Mouse (Mus musculus) limb, embryonic 11.5 days (tissue): ENCODE measurements around the gene Eef1akmt2. TPM values are rescaled to one million over a fixed set of nuclear protein-coding genes. Genes with fewer than 3 reads are reported as not detected.

Experiments
- ATAC-seq: fragments of 200-750 bp; cut with Nextera tagmentation; 2 replicates; pipeline ENCODE4 v1.8.0; 2017; ENCODE audit warnings: low read depth; ENCODE audit not compliant: insufficient number of reproducible peaks, low FRiP score, low TSS enrichment
- DNase-seq: peaks from one replicate; pipeline ENCODE4 v3.0.0-alpha.2; 2015; ENCODE audit warnings: low spot score
- H3K27ac ChIP-seq: fragments of 300-500 bp; sonication (generic); replicated peaks from 2 replicates; pipeline ENCODE4 v1.5.1; 2014; ENCODE audit warnings: low read depth, mild to moderate bottlenecking, low read length
- H3K27me3 ChIP-seq: fragments of 300-500 bp; sonication (generic); 2 replicates; pipeline ENCODE4 v1.6.1; 2014; ENCODE audit warnings: mild to moderate bottlenecking, low read length, mixed read lengths; ENCODE audit not compliant: control insufficient read depth, insufficient read depth
- H3K36me3 ChIP-seq: fragments of 300-500 bp; sonication (generic); 2 replicates; pipeline ENCODE4 v1.6.1; 2014; ENCODE audit warnings: mild to moderate bottlenecking, low read length, moderate library complexity, mixed read lengths; ENCODE audit not compliant: control insufficient read depth, insufficient read depth
- H3K4me1 ChIP-seq: fragments of 300-500 bp; sonication (generic); 2 replicates; pipeline ENCODE4 v1.6.1; 2014; ENCODE audit warnings: low read length, mixed read lengths; ENCODE audit not compliant: control insufficient read depth, insufficient read depth
- H3K4me2 ChIP-seq: fragments of 300-500 bp; sonication (generic); 2 replicates; pipeline ENCODE4 v1.6.1; 2014; ENCODE audit warnings: low read depth, mild to moderate bottlenecking, moderate library complexity; ENCODE audit not compliant: severe bottlenecking
- H3K4me3 ChIP-seq: fragments of 300-500 bp; sonication (generic); 2 replicates; pipeline ENCODE4 v1.5.1; 2014; ENCODE audit warnings: low read depth, low read length
- H3K9ac ChIP-seq: fragments of 300-500 bp; sonication (generic); 2 replicates; pipeline ENCODE4 v1.6.1; 2014; ENCODE audit warnings: mild to moderate bottlenecking, low read length
- H3K9me3 ChIP-seq: fragments of 300-500 bp; sonication (generic); 2 replicates; pipeline ENCODE4 v1.6.1; 2016; ENCODE audit warnings: low read length; ENCODE audit not compliant: control insufficient read depth
- WGBS: fragments of 180-500 bp; shearing (Covaris S2); extraction: QIAGEN DNeasy Blood & Tissue Kit; methylation state at CpG from one replicate; pipeline ENCODE4 v1.1.7; 2014; 5-methylcytosine and 5-hydroxymethylcytosine counted together
- polyA plus RNA-seq: library from polyadenylated mRNA; unstranded; fragments of >200 nt; fragmentation: Nextera tagmentation; extraction: Ambion mirVana; gene quantifications from 2 replicates; pipeline ENCODE4 v1.2.1, GENCODE M21; 2014

Gene Eef1akmt2
- polyA plus RNA-seq = 76.6 and 79.4 TPM in 2 replicates

DNA sequence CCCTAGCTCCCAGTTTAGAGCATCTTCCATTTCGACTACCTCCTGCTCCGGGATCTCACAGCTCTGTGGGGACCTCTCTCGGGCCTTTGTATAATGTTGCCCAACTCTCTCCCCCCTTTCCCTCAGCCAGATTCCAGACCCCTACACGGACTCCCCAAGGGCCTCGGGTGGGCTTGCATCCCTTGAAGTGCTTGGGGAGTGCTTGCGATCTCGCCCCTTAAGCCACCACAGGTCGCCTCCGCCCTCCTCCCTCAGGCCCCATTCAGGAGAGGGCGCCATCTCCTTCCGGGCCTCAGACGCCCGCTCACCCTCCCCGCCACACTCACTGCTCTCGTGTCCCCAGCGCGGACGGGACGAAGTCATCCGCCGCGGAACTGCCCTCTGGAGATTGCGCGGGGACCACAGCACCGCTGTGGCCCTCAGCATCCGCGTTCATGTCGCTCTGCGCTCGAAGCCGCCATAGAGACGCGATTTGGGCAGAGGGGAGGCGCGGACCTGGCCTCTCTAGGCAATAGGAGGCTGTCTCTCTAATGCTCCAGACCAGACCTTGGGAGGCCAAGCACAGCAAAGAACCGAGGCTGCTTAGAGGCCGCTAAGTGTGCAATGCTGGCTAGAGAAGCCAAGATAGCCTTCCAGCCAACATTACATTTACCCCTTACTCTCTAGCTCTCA, at the start of gene Eef1akmt2:
Gene Eef1akmt2, minus strand, starts transcription at position 501 of the 672 bp plus-strand sequence.
- H3K27ac ChIP-seq = peak within 1 kb of the TSS; percentile 94
- H3K36me3 ChIP-seq = peaks cover 6% of the 10 kb centered on the region; the same call in 1 of the 2 replicates
- H3K4me2 ChIP-seq = peak within 1 kb of the TSS; percentile 60
- H3K4me1 ChIP-seq = peaks cover 9% of the 10 kb centered on the region
- DNase-seq = peak; percentile 92
- ATAC-seq = peak; percentile 92
- H3K9ac ChIP-seq = peak within 1 kb of the TSS; percentile 92
- WGBS = 1% methylated on average over 37 of the region's 37 CpGs
- no peaks in the 10 kb centered on the region for H3K27me3 ChIP-seq
- peak within 1 kb of the TSS; percentile 61 for H3K4me3 ChIP-seq
- H3K9me3 ChIP-seq = no peaks in the 10 kb centered on the region

DNA sequence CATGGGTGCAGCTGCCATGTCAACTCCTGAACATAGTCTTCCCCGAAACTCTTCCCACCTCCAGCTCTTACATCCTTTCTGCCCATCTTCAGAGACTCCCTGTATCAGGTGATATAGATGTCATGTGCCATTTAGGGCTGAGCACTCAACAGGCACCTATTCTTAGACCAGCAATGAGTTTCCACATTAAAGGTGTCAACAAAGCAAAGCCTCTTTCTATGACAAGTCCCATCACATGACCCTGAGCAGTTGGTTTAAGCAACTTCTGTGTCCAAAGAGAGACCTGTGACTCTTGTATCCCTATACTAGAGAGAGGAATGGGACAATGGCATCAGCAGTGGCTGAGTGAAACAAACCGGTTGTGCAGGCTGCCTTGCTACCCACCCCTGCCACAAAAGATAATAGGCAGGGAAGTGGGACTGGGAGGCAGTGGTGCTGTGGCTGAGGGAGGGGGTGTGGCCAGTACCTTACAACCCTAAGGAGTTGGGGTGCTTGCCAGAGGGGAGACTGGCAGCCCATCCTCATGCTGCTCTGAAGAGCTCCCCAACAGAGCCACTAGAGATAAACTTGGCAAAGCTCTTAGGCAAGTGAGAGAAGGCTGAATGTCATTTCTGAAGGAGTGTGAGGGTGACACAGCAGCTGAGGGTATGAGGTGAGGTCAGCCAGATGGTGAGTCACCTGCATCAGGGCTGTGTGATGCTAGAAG, 48.5 kb upstream of the Eef1akmt2 start:
- ATAC-seq = no peak
- H3K27ac ChIP-seq = no peak overlapping the region

DNA sequence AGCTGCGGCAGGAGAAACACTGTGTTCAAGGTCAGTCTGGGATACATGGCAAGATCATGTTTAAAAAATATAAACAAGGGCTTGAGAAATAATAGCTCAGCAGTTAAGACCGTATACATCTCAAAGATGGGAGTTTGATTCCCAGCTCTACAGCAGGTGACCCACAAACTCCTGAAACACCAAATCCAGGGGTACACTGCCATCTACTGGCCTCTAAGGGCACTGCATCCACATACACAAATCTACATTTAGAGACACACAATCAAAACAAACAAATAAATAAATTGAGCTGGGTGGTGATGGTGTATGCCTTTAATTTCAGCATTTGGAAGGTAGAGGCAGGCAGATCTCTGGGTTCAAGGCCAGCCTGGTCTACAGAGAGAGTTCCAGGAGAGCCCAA, 45.8 kb upstream of the Eef1akmt2 start:
- Histone ChIP-seq H3K9ac (no peak overlapping the region), H3K4me3 (no peak overlapping the region), H3K9me3 (0 out of 2 replicates have a peak, but pooled peaks cover 2% of the 10 kb centered on the region), H3K4me2 (no peak overlapping the region), H3K4me1 (no peaks in the 10 kb centered on the region), H3K27ac (no peak overlapping the region), H3K27me3 (no peaks in the 10 kb centered on the region), H3K36me3 (no peaks in the 10 kb centered on the region)
- DNase-seq = no peak
- 80% methylated on average over 2 of the region's 2 CpGs for WGBS
- no peak for ATAC-seq

More for the DNA sequence above, 48.5 kb upstream of the Eef1akmt2 start:
- no peaks in the 10 kb centered on the region for H3K36me3 ChIP-seq
- H3K27me3 ChIP-seq = no peaks in the 10 kb centered on the region
- H3K9ac ChIP-seq = no peak overlapping the region
- 0 out of 2 replicates have a peak, but pooled peaks cover 2% of the 10 kb centered on the region for H3K9me3 ChIP-seq
- no peak overlapping the region for H3K4me3 ChIP-seq
- H3K4me1 ChIP-seq = no peaks in the 10 kb centered on the region
- 56% methylated on average over 2 of the region's 2 CpGs for WGBS
- H3K4me2 ChIP-seq = no peak overlapping the region
- DNase-seq = no peak

DNA sequence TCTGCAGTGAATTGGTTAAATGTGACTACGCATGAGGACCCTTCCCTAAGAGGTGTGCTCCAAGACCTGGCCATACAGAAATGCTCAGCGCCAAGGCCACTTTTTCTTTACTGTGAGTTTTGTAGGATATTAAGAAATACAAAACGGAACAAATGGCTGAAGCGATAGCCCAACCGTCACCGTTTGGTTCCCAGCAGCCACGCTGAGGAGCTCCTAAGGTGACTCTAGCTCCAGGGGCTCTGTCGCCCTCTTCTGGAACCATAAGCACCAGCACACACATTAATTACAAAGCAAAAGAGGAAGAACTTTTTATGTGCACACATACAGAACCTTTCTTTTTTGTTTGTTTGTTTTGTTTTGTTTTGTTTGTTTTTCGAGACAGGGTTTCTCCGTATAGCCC, 44.8 kb upstream of the Eef1akmt2 start:
- Histone ChIP-seq H3K9me3 (0 out of 2 replicates have a peak, but pooled peaks cover 2% of the 10 kb centered on the region), H3K4me2 (no peak overlapping the region), H3K4me1 (no peaks in the 10 kb centered on the region), H3K4me3 (no peak overlapping the region), H3K27ac (no peak overlapping the region), H3K36me3 (no peaks in the 10 kb centered on the region), H3K27me3 (no peaks in the 10 kb centered on the region), H3K9ac (no peak overlapping the region)
- 85% methylated on average over 10 of the region's 10 CpGs for WGBS
- no peak for DNase-seq
- ATAC-seq = no peak

DNA sequence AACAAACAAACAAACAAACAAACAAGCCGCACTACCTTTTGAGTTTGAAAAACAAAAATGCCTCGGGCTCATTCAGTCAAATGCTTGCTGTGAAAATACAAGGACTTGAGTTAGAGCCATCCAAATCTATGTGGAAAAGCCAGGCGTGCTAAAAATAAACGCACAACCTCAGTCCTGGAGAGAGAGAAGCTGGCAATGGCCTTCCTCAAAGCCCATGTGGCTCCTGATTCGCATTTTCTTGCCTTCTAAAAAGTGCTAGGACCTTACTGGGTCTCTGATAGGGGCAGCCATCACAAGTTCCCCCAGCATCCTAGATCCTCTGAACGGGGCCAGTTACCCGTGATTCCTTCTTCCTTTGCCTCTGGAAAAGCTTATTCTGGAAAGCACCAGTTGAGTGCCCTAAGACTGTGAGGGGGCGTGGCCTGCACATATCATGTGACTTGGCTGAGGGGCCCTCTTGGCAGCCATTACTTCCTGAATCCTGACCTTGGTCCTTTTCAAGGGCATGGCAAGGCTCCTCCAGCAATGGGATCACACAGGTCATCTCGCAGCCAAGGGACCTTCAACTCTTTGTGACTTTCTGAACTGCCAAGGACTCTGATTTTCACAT, 43.8 kb upstream of the Eef1akmt2 start:
- DNase-seq (no peak), ATAC-seq (no peak)
- Histone ChIP-seq H3K27me3 (no peaks in the 10 kb centered on the region), H3K9me3 (0 out of 2 replicates have a peak, but pooled peaks cover 2% of the 10 kb centered on the region), H3K4me3 (no peak overlapping the region), H3K27ac (no peak overlapping the region), H3K36me3 (no peaks in the 10 kb centered on the region), H3K9ac (no peak overlapping the region), H3K4me1 (no peaks in the 10 kb centered on the region), H3K4me2 (no peak overlapping the region)
- 91% methylated on average over 9 of the region's 9 CpGs for WGBS

DNA sequence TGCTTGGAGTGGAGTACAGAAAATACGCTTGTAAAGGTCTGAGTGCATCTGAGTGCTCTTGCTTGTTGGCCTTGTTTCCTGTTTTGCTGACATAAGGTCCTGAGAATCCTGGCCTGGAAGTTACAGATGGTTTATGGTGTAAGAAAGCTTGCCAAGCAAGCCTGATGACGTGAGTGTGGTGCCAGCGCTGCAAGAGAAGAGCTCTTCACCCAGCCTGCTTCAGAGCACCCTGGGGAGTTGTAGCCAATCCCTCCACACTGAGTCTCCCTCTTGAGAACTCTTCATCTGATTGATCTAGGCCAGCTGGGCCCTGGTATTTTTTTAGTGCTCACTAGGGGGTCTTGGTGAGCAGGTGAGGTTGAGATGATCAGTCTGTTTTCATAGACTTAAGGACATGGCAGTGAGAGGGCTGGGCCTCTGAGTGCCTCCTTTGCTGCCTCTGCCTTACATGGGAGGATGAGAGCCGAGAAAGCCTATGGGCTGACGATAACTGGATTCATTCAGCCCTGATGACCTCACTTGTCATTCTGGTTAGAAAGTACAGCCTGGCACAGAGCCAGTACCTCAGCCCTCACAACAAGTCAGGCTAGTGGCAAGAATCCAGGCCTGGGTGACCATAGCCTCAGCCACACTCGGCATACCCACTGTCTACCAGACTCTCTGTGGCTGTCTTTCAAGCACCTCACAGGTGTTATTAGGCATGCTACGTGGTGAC, 42.5 kb upstream of the Eef1akmt2 start:
- no peak for DNase-seq
- 84% methylated on average over 7 of the region's 7 CpGs for WGBS

DNA sequence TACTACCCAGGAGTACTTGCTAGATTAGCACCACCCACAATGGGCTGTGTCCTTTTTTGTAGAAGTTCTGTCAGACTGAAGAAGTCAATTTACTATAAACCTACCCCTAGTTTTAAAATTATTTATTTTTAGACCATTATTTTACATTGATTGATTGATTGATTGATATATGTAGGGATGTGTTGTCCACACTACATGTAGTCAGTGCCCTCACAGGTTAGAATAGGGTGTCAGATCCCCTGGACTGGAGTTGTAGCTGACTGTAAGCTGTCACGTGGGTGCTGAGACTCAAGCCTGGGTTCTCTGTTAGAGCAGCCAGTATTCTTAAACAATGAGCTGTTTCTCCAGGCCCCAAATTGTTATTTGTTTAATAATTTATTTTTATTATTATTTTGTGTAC, 40.9 kb upstream of the Eef1akmt2 start:
- 59% methylated on average over 1 of the region's 1 CpGs for WGBS
- H3K9me3 ChIP-seq = 0 out of 2 replicates have a peak, but pooled peaks cover 2% of the 10 kb centered on the region
- no peak overlapping the region for H3K4me3 ChIP-seq
- DNase-seq (no peak), ATAC-seq (no peak)
- no peak overlapping the region for H3K27ac ChIP-seq
- H3K27me3 ChIP-seq = no peaks in the 10 kb centered on the region
- no peak overlapping the region for H3K4me2 ChIP-seq
- H3K36me3 ChIP-seq = no peaks in the 10 kb centered on the region
- H3K4me1 ChIP-seq = no peaks in the 10 kb centered on the region
- no peak overlapping the region for H3K9ac ChIP-seq

More for the DNA sequence above, 42.5 kb upstream of the Eef1akmt2 start:
- Histone ChIP-seq H3K27me3 (no peaks in the 10 kb centered on the region), H3K4me3 (no peak overlapping the region), H3K9ac (no peak overlapping the region), H3K9me3 (0 out of 2 replicates have a peak, but pooled peaks cover 2% of the 10 kb centered on the region), H3K4me1 (no peaks in the 10 kb centered on the region), H3K36me3 (no peaks in the 10 kb centered on the region), H3K27ac (no peak overlapping the region), H3K4me2 (no peak overlapping the region)
- no peak for ATAC-seq

DNA sequence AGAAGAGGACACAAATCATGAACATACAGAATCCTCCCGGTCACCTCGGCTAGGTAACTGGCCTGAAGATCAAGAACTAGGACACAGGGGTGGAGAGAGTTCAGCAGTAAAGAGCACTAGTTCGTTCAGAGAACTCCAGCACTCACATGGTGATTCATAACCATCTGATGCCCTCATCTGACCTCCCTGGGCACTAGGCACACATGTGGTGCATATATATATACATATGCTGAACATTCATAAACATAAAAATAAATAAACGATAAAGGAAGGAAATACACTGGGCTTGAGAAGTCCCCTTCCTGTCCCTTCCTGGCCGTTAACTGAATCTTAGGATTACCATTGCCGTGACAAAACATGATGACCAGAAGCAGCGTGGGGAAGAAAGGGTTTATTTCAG, 40.3 kb upstream of the Eef1akmt2 start:
- H3K27ac ChIP-seq = no peak overlapping the region
- ATAC-seq = no peak
- H3K4me3 ChIP-seq = no peak overlapping the region
- no peak overlapping the region for H3K4me2 ChIP-seq
- no peak for DNase-seq
- 0 out of 2 replicates have a peak, but pooled peaks cover 2% of the 10 kb centered on the region for H3K9me3 ChIP-seq
- H3K27me3 ChIP-seq = no peaks in the 10 kb centered on the region
- no peaks in the 10 kb centered on the region for H3K4me1 ChIP-seq
- no peaks in the 10 kb centered on the region for H3K36me3 ChIP-seq
- WGBS = 76% methylated on average over 7 of the region's 7 CpGs
- no peak overlapping the region for H3K9ac ChIP-seq
